Mouse (Mus musculus) gastrocnemius, adult 18-20 months (tissue): ENCODE measurements around the gene Ampd3. TPM values are rescaled to one million over a fixed set of nuclear protein-coding genes. Genes with fewer than 3 reads are reported as not detected.
A peak's percentile ranks its signal among the peaks of the same experiment; 100 is the strongest.

Experiments
- DNase-seq: peaks from one replicate; pipeline ENCODE4 v3.0.0; 2021; ENCODE audit warnings: low spot score
- total RNA-seq, 2 experiments: library from RNA; stranded (reverse); gene quantifications; 2 replicates each; pipeline ENCODE4 v1.2.3; 2021

Gene Ampd3
- total RNA-seq, 2 experiments from 2014 or later: 10.8 to 15.2 TPM

- peak; percentile 42 for DNase-seq
Observed at GRCm38 (mm10) chr7:110797722-110798409, 29.9 kb downstream of the Ampd3 start.

DNA sequence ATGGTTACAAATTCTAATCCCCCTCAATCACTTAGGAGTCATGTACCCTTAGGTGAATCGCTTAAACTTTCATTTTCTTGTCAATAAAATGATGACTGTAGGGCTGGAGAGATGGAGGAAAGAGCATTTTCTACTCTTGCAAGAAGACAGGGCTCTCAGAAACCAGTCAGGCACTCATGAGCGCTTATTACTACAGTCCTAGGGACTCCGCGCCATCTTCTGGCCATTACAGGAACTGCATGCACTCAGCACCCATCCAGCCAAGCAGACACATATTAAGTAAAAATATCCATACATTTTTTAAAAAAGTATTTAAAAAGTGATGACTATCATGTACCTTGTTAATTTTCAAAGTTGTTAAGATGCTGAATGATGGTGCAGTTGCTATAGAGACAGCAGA, 33.0 kb downstream of the Ampd3 start:
- peak; percentile 83 for DNase-seq

DNA sequence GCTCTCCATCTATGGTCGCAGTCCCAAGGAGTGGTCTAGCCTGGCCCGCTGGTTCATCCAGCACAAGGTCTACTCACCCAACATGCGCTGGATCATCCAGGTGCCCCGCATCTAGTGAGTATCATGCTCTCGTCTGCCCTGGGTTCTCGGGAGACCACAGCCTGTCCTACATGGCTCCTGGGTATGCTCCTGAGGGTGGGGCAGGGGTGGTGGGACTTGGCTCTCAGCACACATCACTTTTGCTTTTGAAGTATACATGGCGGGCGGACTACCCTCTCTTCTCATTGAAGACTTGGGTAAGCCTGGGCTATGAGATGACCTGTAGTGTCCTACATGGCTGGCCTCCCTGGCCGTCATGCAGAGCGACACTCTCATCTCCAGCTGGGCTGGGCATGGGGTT, 35.1 kb downstream of the Ampd3 start:
- no peak for DNase-seq

DNA sequence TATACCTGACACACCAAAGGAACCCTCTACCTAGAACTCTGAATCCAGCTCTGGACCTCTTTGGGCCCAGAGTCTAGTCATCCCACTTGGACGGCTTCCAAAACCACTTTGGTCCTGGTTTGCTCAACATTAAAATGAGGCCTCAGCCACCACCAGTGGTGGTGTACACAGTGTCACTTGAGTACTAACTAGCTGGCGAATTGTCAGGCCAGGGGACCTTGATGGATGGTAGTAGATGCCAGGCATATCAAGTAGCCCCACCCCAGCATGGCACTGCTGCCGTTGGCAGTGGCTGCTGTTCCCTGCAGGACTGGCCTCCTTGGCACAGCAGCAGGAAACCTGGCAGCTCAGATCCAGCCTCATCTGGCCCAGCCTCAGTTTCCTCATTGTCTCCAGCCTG, 36.3 kb downstream of the Ampd3 start:
- peak; percentile 66 for DNase-seq

DNA sequence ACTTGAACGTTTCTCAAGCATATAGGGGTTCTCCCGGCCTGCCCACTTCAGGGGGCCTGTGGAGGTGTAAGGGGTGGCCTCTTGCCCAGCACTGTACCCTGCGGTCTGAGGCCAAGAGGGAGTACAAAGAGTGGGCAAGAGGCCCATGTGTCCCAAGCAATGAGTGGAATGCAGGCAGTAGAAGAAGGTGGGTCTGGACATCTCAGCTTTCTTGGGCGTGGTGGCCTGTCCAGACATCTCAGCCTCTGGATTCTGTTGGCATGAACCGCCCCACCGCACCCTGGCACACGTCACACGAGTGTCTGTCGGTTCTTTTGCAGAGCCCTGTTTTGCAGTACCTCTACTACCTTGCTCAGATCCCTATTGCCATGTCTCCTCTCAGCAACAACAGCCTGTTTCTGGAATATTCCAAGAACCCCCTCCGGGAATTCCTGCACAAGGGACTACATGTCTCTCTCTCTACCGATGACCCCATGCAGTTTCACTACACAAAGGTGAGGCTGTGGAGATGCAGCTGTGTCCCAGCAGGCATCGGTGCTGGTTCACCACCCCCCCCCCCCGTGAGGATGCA, 39.5 kb downstream of the Ampd3 start:
- no peak for DNase-seq

DNA sequence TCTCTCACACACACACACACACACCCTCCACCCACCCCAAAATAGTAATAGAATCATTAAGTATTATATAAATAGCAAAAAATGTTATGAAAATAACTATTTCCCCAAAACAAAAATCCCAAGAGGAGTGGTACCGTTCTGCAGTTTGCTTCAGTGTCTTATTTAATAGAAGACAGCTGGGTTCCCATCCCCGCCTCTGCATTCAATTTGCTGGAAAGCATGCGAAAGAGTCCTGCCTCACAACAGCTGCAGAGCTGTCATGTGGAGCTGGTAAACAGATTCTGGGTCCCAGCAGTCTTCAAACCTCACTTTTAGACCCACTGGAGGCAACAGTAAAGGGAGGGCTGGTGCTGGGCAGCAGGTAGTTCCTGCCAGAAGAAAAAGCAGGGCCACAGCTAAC, 41.0 kb downstream of the Ampd3 start:
- DNase-seq: no peak

DNA sequence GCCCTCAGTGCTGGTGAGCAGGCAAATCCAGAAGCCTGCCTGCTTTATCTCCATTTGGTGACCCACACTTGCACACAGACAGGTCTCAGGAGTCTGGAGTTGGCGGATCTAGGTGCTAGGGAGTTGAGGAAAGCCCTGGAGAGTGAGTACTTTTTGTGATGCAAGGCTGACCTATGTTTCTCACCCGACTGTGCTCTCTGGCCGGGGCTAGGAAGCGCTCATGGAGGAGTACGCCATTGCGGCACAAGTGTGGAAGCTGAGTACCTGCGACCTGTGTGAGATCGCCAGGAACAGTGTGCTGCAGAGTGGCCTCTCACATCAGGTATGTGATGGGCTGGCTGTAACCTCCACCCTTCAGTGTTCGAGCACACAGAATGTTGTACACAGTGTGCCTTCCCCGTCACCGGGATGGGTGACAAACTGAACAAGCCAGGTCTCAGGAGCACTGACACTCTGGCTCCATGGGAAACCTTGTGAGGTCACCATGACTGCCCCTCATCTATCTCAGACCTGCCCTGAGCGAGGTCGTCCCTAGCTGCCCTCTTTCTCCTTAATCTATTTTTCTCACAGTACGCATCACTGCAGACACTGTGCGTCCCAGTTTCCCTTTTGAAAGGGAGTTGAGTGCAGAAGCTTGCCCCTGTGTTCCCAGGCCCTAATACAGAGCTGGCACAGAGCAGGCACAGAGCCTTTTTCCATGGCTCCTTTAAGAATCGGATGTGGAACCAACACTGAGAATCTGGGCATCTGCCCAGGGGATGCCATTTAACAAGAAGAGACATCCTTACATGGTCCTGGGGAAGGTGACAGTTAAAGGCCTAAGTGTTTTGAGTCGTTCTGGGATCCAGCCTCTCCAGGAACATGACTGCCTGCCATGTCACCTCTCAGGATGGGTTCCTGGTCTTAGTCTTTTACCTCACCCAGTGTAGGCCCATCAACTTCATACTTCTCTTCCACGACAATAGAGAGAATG, 41.9 kb downstream of the Ampd3 start:
- no peak for DNase-seq

DNA sequence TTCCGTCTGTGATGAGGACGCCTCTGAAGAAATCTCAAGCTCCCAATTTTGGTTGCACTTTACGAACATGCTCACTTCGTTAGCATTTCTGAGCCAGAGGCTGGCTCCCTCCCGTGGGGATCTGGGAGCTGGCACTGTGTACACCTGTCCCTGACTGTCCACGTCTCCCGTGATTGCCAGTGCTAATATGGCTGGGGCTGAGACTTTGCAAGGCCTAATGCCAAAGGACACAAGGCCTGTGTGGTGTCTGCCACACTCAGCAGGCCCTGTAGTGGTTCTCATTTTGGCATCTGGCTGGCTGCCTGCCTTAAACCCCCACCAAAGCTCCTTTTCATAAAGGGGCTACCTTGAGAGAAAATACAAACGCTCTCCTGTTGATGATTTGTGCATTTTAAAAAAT, 43.0 kb downstream of the Ampd3 start:
- DNase-seq: no peak

GRCm38 (mm10) chr7:110811529-110811928, 43.5 kb downstream of the Ampd3 start:
- DNase-seq: no peak

GRCm38 (mm10) chr7:110813983-110814382, 46.0 kb downstream of the Ampd3 start:
- DNase-seq: no peak

GRCm38 (mm10) chr7:110816037-110816436, 48.0 kb downstream of the Ampd3 start:
- DNase-seq: peak; percentile 58

- peak; percentile 72 for DNase-seq
Observed at GRCm38 (mm10) chr7:110818206-110818605, 50.2 kb downstream of the Ampd3 start.

DNA sequence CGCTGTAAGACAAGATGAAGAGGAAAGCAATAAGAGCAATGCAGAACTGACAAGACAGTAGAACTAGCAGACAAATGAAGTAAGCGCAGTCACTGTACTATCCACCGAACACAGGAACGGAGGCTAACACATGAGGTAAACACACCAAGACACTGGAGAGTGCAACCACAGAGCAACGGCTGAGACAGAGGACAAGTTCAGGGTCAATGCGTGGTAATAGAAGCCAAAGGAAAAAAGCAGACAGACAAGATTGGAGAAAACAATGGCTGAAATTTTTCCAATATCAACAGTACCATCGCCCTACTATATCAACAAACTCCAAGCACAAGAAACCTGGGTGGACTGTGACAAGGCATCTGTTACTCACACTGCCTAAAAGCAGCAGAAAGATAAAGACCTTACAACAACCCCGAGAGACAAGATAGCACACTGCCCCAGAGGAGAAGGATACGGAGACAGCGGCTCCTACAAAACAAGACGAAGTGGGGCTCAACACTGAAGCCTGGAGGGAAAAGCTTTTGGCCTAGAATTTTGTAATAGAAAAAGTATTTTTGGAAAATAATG, 50.9 kb downstream of the Ampd3 start:
- no peak for DNase-seq

DNA sequence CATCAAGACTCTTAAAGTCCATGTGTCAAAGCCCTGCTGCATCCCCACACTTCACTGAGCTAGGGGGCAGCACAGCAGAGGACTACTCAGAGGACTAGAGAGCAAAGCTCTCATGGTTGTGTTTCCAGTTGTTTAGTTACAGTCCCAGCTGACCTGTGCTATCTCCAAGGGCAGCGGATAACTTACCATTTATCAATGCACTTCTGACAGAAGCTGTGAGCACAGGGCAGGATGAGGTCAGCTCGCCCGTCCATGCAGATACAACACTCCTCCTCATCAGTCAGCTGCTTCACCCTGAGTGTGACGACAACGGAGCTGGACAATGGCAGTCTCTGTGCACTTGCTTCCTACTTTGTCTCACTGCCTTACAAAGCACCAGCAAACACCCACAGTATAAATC, 53.1 kb downstream of the Ampd3 start:
- no peak for DNase-seq

DNA sequence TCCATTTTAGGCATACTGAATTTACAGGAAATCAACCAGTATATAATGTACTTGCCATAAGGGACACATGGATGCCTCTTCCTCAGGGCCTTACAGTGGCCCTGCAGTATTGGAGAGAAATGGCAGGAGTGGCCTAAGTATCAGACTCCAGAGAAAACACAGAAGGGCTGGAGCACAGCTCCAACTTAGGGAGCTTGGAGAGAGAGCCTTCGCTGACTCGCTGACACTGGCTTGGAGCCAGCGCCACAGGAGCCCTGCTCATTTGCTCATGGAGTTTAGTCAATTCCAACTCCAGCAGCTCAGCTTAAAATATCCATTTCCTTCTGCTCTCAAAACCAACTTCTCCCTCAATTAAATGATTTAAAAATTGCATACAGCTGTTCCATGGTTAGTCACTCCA, 53.6 kb downstream of the Ampd3 start:
- peak; percentile 47 for DNase-seq

DNA sequence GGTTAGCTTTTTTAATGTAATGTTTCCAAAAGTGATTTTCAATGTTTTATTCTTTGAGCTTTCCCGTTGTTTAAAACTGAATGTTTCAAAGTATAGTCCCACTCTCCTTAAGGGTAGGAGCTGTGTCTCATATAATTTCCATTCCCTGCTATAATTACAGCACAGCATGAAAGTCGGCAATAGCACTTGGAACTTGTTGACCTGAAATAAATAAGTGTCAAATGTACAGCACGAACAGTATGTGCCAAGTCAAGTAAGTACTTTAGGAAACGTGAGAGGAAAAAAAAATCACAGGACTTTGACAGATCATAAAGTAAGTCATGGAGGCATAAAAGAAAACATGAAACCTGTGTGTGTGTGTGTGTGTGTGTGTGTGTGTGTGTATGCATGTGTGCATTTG, 54.0 kb downstream of the Ampd3 start:
- DNase-seq: no peak

- no peak for DNase-seq
Observed at GRCm38 (mm10) chr7:110823076-110823475, 55.1 kb downstream of the Ampd3 start.

GRCm38 (mm10) chr7:110823593-110823992, 55.6 kb downstream of the Ampd3 start:
- DNase-seq: no peak

GRCm38 (mm10) chr7:110823995-110824953, 56.3 kb downstream of the Ampd3 start:
- no peak for DNase-seq

DNA sequence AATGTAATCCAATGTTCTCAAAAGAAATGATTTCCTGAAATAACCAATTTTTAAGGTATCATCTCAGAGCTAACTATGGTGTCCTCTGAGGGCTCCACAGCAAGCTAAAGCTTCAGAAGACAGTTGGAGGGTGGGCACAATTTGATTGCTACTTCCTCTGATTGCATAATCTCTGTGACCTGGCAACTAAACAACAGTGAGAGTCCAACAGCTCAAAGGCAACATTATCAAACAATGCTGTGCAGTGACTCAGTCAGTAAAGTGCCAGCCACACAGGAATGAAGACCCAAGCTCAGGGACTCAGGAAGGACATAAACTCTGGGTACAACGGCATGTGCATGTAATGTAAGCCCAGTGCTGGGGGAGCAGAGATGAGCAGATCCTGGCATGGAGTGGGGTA, 65.0 kb downstream of the Ampd3 start:
- DNase-seq: no peak

DNA sequence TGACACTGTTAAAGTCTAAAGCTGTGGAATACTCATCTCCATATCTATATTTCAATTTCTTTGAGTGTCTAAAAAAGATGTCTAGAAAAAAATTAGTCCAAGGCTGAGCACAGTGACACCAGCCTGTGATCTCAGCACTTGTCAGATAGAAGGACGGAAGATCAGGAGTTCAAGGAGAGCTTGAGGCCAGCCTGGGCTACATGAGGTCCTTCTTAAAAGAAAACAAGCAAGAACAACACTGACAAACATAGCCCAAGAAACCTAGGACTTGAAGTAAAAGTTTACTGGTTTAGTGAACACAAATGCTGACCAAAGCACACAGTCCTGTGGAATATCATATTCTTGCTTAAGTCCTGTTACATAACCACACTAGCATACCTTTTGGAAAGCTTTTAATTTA, 66.0 kb downstream of the Ampd3 start:
- no peak for DNase-seq
